Mouse (Mus musculus) CH12.LX (cell line): ENCODE results near the gene Cask.

Experiments used
- CTCF ChIP-seq, 2 experiments: IDR thresholded peaks in 1 of 2; conservative IDR thresholded peaks in 1 of 2; 2 replicates each; pipeline ENCODE4 v1.5.1; 2011 to 2012; ENCODE audit warnings: low read depth in 2 of 2, low read length in 2 of 2, improper control_type of control experiment in 1 of 2, inconsistent platforms in 1 of 2, mild to moderate bottlenecking in 1 of 2, moderate library complexity in 1 of 2
- EP300 ChIP-seq: IDR thresholded peaks from 2 replicates; pipeline ENCODE4 v1.6.1; 2011; ENCODE audit warnings: low read length, improper control_type of control experiment
- GABPA ChIP-seq: IDR thresholded peaks from 2 replicates; pipeline ENCODE4 v1.6.1; 2012; ENCODE audit warnings: low read depth, low read length, improper control_type of control experiment, inconsistent platforms; ENCODE audit not compliant: insufficient replicate concordance
- HCFC1 ChIP-seq: IDR thresholded peaks from 2 replicates; pipeline ENCODE4 v1.6.1; 2012; ENCODE audit warnings: low read depth, mild to moderate bottlenecking, inconsistent platforms, low read length, improper control_type of control experiment
- IRF4 ChIP-seq: IDR thresholded peaks from 2 replicates; pipeline ENCODE4 v1.6.1; 2014; ENCODE audit warnings: low read depth, mild to moderate bottlenecking, inconsistent platforms, low read length, improper control_type of control experiment
- JUN ChIP-seq: IDR thresholded peaks from 2 replicates; pipeline ENCODE4 v1.6.1; 2011; ENCODE audit warnings: low read depth, mild to moderate bottlenecking, low read length, improper control_type of control experiment, moderate library complexity; ENCODE audit not compliant: insufficient read depth
- MAFK ChIP-seq: IDR thresholded peaks from 2 replicates; pipeline ENCODE4 v1.6.1; 2011; ENCODE audit warnings: low read length, improper control_type of control experiment; ENCODE audit not compliant: insufficient replicate concordance
- MAX ChIP-seq: IDR thresholded peaks from 2 replicates; pipeline ENCODE4 v1.6.1; 2011; ENCODE audit warnings: low read length, improper control_type of control experiment
- MXI1 ChIP-seq: IDR thresholded peaks from 2 replicates; pipeline ENCODE4 v1.6.1; 2011; ENCODE audit warnings: mild to moderate bottlenecking, low read depth, low read length, improper control_type of control experiment
- ZMIZ1 ChIP-seq: IDR thresholded peaks from 2 replicates; pipeline ENCODE4 v1.6.1; 2012; ENCODE audit warnings: low read depth, mild to moderate bottlenecking, inconsistent platforms, low read length, improper control_type of control experiment

- no peak for TF ChIP-seq MXI1
- TF ChIP-seq ZMIZ1 = 0 out of 2 replicates have a peak, but pooled peaks have one; percentile 31
- peak; percentile 61; the same call in 1 of the 2 replicates for TF ChIP-seq MAFK
- TF ChIP-seq IRF4 = peak; percentile 87
- peak; percentile 93 for TF ChIP-seq EP300
- TF ChIP-seq JUN = no peak
- peak; percentile 18; the same call in 1 of the 2 replicates for TF ChIP-seq MAX
- no peak for TF ChIP-seq CTCF (conservative IDR thresholded peaks at IDR 0.05 in 1 of 2, IDR thresholded peaks at IDR 0.05 in 1 of 2; ENCODE audit: low read depth in 2 of 2, low read length in 2 of 2)
- TF ChIP-seq HCFC1 = no peak
- TF ChIP-seq GABPA = no peak
These were observed 180.8 kb downstream of the Cask start for GRCm38 (mm10) chrX:13670342-13670741.
